Mouse (Mus musculus) adrenal gland, postnatal 4 days (tissue): ENCODE data around the gene Brpf3. TPM values are rescaled to one million over a fixed set of nuclear protein-coding genes. Genes with fewer than 3 reads are reported as not detected.
"Not testable (repeated sequence)": the region's sequence is repeated elsewhere in the genome, so short reads cannot be mapped to it uniquely, and the experiment has no call there.

Source experiments
- DNase-seq, 2 experiments: peaks; one replicate each; pipeline ENCODE4 v3.0.0; 2021 to 2022; ENCODE audit warnings: low spot score in 2 of 2, mixed read lengths in 2 of 2
- total RNA-seq, 2 experiments: library from RNA; stranded (reverse); gene quantifications; 2 replicates each; pipeline ENCODE4 v1.2.3; 2021

Gene Brpf3
- total RNA-seq, 2 experiments from 2014 or later, result 81.7 to 89.0 TPM

- DNase-seq, result no peak
Observed at GRCm38 (mm10) chr17:28797031-28797430, 3.9 kb upstream of the Brpf3 start.

- no peak for DNase-seq
Observed at GRCm38 (mm10) chr17:28799291-28800160, 1.4 kb upstream of the Brpf3 start.

- no peak for DNase-seq
Observed at GRCm38 (mm10) chr17:28800281-28800670, 614 bp upstream of the Brpf3 start.

GRCm38 (mm10) chr17:28801474-28802005 is 650 bp downstream of the Brpf3 start:
- DNase-seq, result peak; percentile 99

GRCm38 (mm10) chr17:28802006-28802481 is 1.2 kb downstream of the Brpf3 start:
- DNase-seq, result no peak

- no peak for DNase-seq
Observed at GRCm38 (mm10) chr17:28803316-28803715, 2.4 kb downstream of the Brpf3 start.

GRCm38 (mm10) chr17:28804973-28805372 is 4.1 kb downstream of the Brpf3 start:
- DNase-seq, result no peak

GRCm38 (mm10) chr17:28806770-28807169 is 5.9 kb downstream of the Brpf3 start:
- no peak for DNase-seq

GRCm38 (mm10) chr17:28808714-28809113 is 7.8 kb downstream of the Brpf3 start:
- no peak for DNase-seq

GRCm38 (mm10) chr17:28809175-28809831 is 8.4 kb downstream of the Brpf3 start:
- no peak for DNase-seq

- DNase-seq, result no peak
Observed at GRCm38 (mm10) chr17:28812345-28812744, 11.5 kb downstream of the Brpf3 start.

- no peak for DNase-seq
Observed at GRCm38 (mm10) chr17:28814529-28815097, 13.7 kb downstream of the Brpf3 start.

GRCm38 (mm10) chr17:28815384-28816004 is 14.6 kb downstream of the Brpf3 start:
- DNase-seq, result no peak

- DNase-seq, result not testable (repeated sequence)
Observed at GRCm38 (mm10) chr17:28816326-28816725, 15.4 kb downstream of the Brpf3 start.

- no peak for DNase-seq
Observed at GRCm38 (mm10) chr17:28816875-28817811, 16.3 kb downstream of the Brpf3 start.

- no peak for DNase-seq
Observed at GRCm38 (mm10) chr17:28820189-28820588, 19.3 kb downstream of the Brpf3 start.

GRCm38 (mm10) chr17:28823004-28823745 is 22.3 kb downstream of the Brpf3 start:
- DNase-seq, result no peak

- no peak for DNase-seq
Observed at GRCm38 (mm10) chr17:28823749-28824148, 22.9 kb downstream of the Brpf3 start.

GRCm38 (mm10) chr17:28824896-28825295 is 24.0 kb downstream of the Brpf3 start:
- no peak for DNase-seq
